Mouse (Mus musculus): ENCODE data around the gene Ctnnd2.

- TF ChIP-seq CTCF (conservative IDR thresholded peaks at IDR 0.05; ENCODE audit: insufficient read depth, insufficient read length, low read depth, low read length): no peak
- TF ChIP-seq POLR2A (IDR thresholded peaks at IDR 0.05; ENCODE audit: low read depth, low read length): no peak
These were observed 620.9 kb downstream of the Ctnnd2 start for GRCm38 (mm10) chr15:30793260-30793659.
